8 mouse cellular contexts compared by ENCODE assay signal in the genomic region with DNA sequence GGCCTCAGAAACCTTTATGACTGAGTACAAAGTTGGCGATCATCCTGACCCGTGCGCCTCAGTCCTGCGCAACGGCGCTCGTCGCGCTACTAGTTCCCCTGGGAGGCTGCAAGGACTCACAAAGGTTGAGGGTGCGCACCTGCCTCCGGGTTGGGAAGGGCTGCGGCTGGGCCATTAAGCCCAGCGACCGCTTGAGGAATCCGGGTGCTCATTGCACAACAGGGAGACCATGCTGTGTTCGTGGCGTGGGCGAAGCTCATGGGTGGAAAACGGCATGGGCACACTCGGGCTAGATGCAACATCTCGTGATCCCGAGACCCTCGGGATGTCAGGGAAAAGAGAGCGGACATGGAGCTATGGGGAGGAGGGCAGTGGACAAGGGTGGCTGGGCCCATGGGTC. TPM values are rescaled to one million over a fixed set of nuclear protein-coding genes. Genes with fewer than 3 reads are reported as not detected.
DNase-seq lines count a peak whose midpoint lies in the region; ATAC-seq and TF ChIP-seq lines count a peak whose summit lies in the region.

No protein-coding gene starts in this region.

- 5% methylated on average over 24 of the region's 24 CpGs for WGBS in heart, embryonic 14.5 days
- 1% methylated on average over 24 of the region's 24 CpGs for WGBS in forebrain, embryonic 15.5 days

- H3K4me3 ChIP-seq in heart, embryonic 14.5 days (ENCODE audit: control insufficient read depth in 1 of 2, insufficient read depth in 1 of 2, low read depth in 1 of 2, low read length in 2 of 2): peak overlapping the region; percentile 51 to 57
- H3K4me3 ChIP-seq in ES-E14 (ENCODE audit: insufficient read depth in 1 of 2, low read depth in 1 of 2, low read length in 2 of 2, poor library complexity in 1 of 2, severe bottlenecking in 1 of 2): peak overlapping the region; percentile 59 to 73
- peak overlapping the region; percentile 51 for H3K4me3 ChIP-seq in forebrain, embryonic 15.5 days

- peak overlapping the region; percentile 95 for H3K4me2 ChIP-seq in heart, embryonic 14.5 days (ENCODE audit: low read length)
- H3K4me2 ChIP-seq in forebrain, embryonic 15.5 days (replicated peaks): peak overlapping the region; percentile 90

- peak overlapping the region; percentile 99 to 100 for H3K27ac ChIP-seq in heart, embryonic 14.5 days (replicated peaks in 1 of 2; ENCODE audit: control insufficient read depth in 1 of 2, insufficient read depth in 1 of 2, low read depth in 2 of 2, low read length in 2 of 2)
- peak overlapping the region; percentile 95 for H3K27ac ChIP-seq in ES-E14 (ENCODE audit: insufficient read depth, low read depth, low read length, poor library complexity, severe bottlenecking)
- H3K27ac ChIP-seq in forebrain, embryonic 15.5 days (replicated peaks): peak overlapping the region; percentile 100

- H3K27me3 ChIP-seq in heart, embryonic 14.5 days (ENCODE audit: control insufficient read depth, insufficient read depth, low read length): no peaks in the 10 kb centered on the region
- H3K27me3 ChIP-seq in forebrain, embryonic 15.5 days: no peaks in the 10 kb centered on the region

- ATAC-seq in heart, embryonic 14.5 days (ENCODE audit: insufficient number of reproducible peaks, insufficient read depth, low FRiP score, low read depth): peak; percentile 11; the same call in 1 of the 2 replicates
- ATAC-seq in forebrain, embryonic 15.5 days (replicated peaks): peak; percentile 15
- ATAC-seq in erythroid progenitor cell, adult 5-6 weeks (replicated peaks; ENCODE audit: low FRiP score, poor library complexity, severe bottlenecking): no peak

- peak overlapping the region; percentile 96 for H3K9ac ChIP-seq in heart, embryonic 14.5 days (ENCODE audit: low read length)
- H3K9ac ChIP-seq in ES-E14 (ENCODE audit: insufficient read depth, low read depth, low read length, poor library complexity, severe bottlenecking): peak overlapping the region; percentile 93
- peak overlapping the region; percentile 92 for H3K9ac ChIP-seq in forebrain, embryonic 15.5 days (replicated peaks)

- no peaks in the 10 kb centered on the region for H3K9me3 ChIP-seq in heart, embryonic 14.5 days (ENCODE audit: control insufficient read depth, low read length)
- H3K9me3 ChIP-seq in ES-E14 (ENCODE audit: control insufficient read depth, insufficient read depth, low read depth, low read length): no peaks in the 10 kb centered on the region
- H3K9me3 ChIP-seq in forebrain, embryonic 15.5 days: no peaks in the 10 kb centered on the region

- in situ Hi-C loops in ES-E14 (cut with MboI; ENCODE audit: low sequenced_read_pairs in 2 of 2, unreplicated experiment in 2 of 2): no loop called here

- intact Hi-C loops in heart, postnatal 14 days (cut with DNase I): no loop called here

- DNase-seq in heart, postnatal 14 days: no peak
- no peak for DNase-seq in ES-E14 (ENCODE audit: low read depth, low spot score)
- DNase-seq in lung, postnatal 25 days (ENCODE audit: low spot score): peak; percentile 51
- no peak for DNase-seq in yolk sac, embryonic 10.5 days (ENCODE audit: low spot score)
- no peak for DNase-seq in T-cell, adult 2 months (ENCODE audit: low spot score)

- no peaks in the 10 kb centered on the region for H3K36me3 ChIP-seq in heart, embryonic 14.5 days (ENCODE audit: control insufficient read depth, insufficient read depth, low read length)
- H3K36me3 ChIP-seq in ES-E14 (ENCODE audit: control insufficient read depth, insufficient read depth, low read length, poor library complexity, severe bottlenecking): no peaks in the 10 kb centered on the region
- no peaks in the 10 kb centered on the region for H3K36me3 ChIP-seq in forebrain, embryonic 15.5 days

- peaks cover 46 to 58% of the 10 kb centered on the region in 2 experiments for H3K4me1 ChIP-seq in heart, embryonic 14.5 days (ENCODE audit: control insufficient read depth in 2 of 2, insufficient read depth in 2 of 2, low read length in 2 of 2)
- H3K4me1 ChIP-seq in ES-E14 (ENCODE audit: control insufficient read depth in 2 of 2, insufficient read depth in 2 of 2, low read length in 2 of 2, poor library complexity in 1 of 2): peaks cover 2 to 27% of the 10 kb centered on the region in 2 experiments; a peak in 3 of 4 replicates
- H3K4me1 ChIP-seq in forebrain, embryonic 15.5 days: peaks cover 52% of the 10 kb centered on the region

TF ChIP-seq in ES-E14, 5 proteins besides CTCF, POLR2A, EP300 and RAD21:
- TF ChIP-seq MAFK (IDR thresholded peaks at IDR 0.05; ENCODE audit: insufficient read depth, low read depth, low read length): no peak
- no peak for TF ChIP-seq ZNF384 (IDR thresholded peaks at IDR 0.05; ENCODE audit: low read depth, low read length)
- TF ChIP-seq HCFC1 (IDR thresholded peaks at IDR 0.05; ENCODE audit: borderline replicate concordance, insufficient read depth, low read length): no peak
- TF ChIP-seq ZC3H11A (IDR thresholded peaks at IDR 0.05; ENCODE audit: borderline replicate concordance, low read depth, low read length): no peak
- TF ChIP-seq CHD2 (IDR thresholded peaks at IDR 0.05; ENCODE audit: low read depth, low read length): no peak

RNA-seq across cellular contexts. Expression of a gene that starts 16.7 kb away (rescaled TPM):
- polyA plus RNA-seq in heart, embryonic 14.5 days (2014; fragmentation: Nextera tagmentation; extraction: Ambion mirVana): not detected in 2 replicates
- not detected for total RNA-seq in heart, postnatal 14 days (2021)
- 0.11 TPM in 1 of 2 replicates, not detected in the other for total RNA-seq in ES-E14 (2012; rRNA removed)
- polyA plus RNA-seq in forebrain, embryonic 15.5 days (2015; fragmentation: Nextera tagmentation; extraction: Ambion mirVana): not detected in 2 replicates
- total RNA-seq in erythroid progenitor cell, adult 5-6 weeks (2015; ENCODE audit: low replicate concordance): not detected in 2 replicates
- total RNA-seq in erythroid progenitor cell, adult 5-6 weeks (2017; ENCODE audit: low replicate concordance): not detected in 2 replicates

RNA-seq across cellular contexts. Expression of a gene that starts 16.8 kb away (rescaled TPM):
- not detected in 2 replicates for polyA plus RNA-seq in heart, embryonic 14.5 days (2014; fragmentation: Nextera tagmentation; extraction: Ambion mirVana)
- not detected for total RNA-seq in heart, postnatal 14 days (2021)
- total RNA-seq in ES-E14 (2012; rRNA removed): 0.18 TPM in 1 of 2 replicates, not detected in the other
- polyA plus RNA-seq in forebrain, embryonic 15.5 days (2015; fragmentation: Nextera tagmentation; extraction: Ambion mirVana): 0.18 TPM in 1 of 2 replicates, not detected in the other
- total RNA-seq in erythroid progenitor cell, adult 5-6 weeks (2015; ENCODE audit: low replicate concordance): 1.1 TPM in 1 of 2 replicates, not detected in the other
- total RNA-seq in erythroid progenitor cell, adult 5-6 weeks (2017; ENCODE audit: low replicate concordance): not detected in 2 replicates
